Mouse (Mus musculus) thymus, adult 2 months (tissue): Measurements from ENCODE around the gene Ppara.

Experiments
- CTCF ChIP-seq: fragments of 200-500 bp; IDR thresholded peaks from 2 replicates; pipeline ENCODE4 v1.5.1; 2012; ENCODE audit warnings: mild to moderate bottlenecking, control low read depth, low read length, moderate library complexity, borderline replicate concordance; ENCODE audit not compliant: control insufficient read depth, poor library complexity, insufficient read depth; ENCODE audit errors: extremely low read depth
- POLR2A ChIP-seq: fragments of 200-500 bp; IDR thresholded peaks from 2 replicates; pipeline ENCODE4 v1.6.1; 2012; ENCODE audit warnings: mild to moderate bottlenecking, low read length, control low read depth, moderate library complexity; ENCODE audit not compliant: control insufficient read depth, poor library complexity, insufficient read depth; ENCODE audit errors: extremely low read depth

DNA sequence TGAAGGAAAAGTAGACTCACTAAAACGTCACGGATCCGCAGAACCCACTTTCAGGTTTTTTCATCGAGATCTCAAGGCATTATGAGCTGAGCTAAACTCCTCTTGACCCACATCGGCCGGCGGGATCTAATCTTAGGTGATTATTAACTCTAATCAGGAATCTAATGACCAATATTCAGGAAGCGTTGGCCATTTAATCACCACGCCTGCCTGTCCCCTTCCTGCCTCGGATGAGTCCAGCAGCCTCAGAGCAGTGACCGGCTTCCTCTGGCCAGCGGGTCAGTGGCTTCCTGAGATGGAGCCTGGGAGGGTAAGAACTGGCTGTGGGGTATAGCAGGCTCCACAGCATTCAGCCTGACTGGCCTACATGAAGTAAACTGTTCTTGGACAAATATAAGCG lies 11.9 kb downstream of the Ppara start:
- TF ChIP-seq CTCF (no peak), POLR2A (no peak)
